Mouse (Mus musculus): ENCODE data around the gene Rimkla. TPM values are rescaled to one million over a fixed set of nuclear protein-coding genes. Genes with fewer than 3 reads are reported as not detected.
"Not testable (repeated sequence)": the region's sequence is repeated elsewhere in the genome, so short reads cannot be mapped to it uniquely, and the experiment has no call there.

Rimkla gene
- 27.2 and 29.0 TPM in 2 replicates for polyA plus RNA-seq (2015; fragmentation: Nextera tagmentation; extraction: Ambion mirVana)

GRCm38 (mm10) chr4:119492291-119492932 is at the start of gene Rimkla:
Gene Rimkla, minus strand, starts transcription at chr4:119492628.
- peak within 1 kb of the TSS; percentile 60 for H3K4me3 ChIP-seq (ENCODE audit: low read depth, low read length)
- H3K27me3 ChIP-seq (ENCODE audit: control insufficient read depth, insufficient read depth, low read depth, low read length), result no peaks in the 10 kb centered on the region; the same call in 1 of the 2 replicates
- peak within 1 kb of the TSS; percentile 69 for H3K4me2 ChIP-seq (ENCODE audit: low read length)
- peak; percentile 93 for ATAC-seq
- no peaks in the 10 kb centered on the region for H3K36me3 ChIP-seq (ENCODE audit: control insufficient read depth, insufficient read depth, low read length)
- WGBS, result under 1% methylated on average over 59 of the region's 77 CpGs
- H3K9me3 ChIP-seq (replicated peaks; ENCODE audit: control insufficient read depth, low read length, poor library complexity, severe bottlenecking), result no peaks in the 10 kb centered on the region; the same call in 1 of the 2 replicates
- peak within 1 kb of the TSS; percentile 69 for H3K9ac ChIP-seq (ENCODE audit: low read depth, low read length)
- peak within 1 kb of the TSS; percentile 83 for H3K27ac ChIP-seq (ENCODE audit: low read length)
- peaks cover 12% of the 10 kb centered on the region for H3K4me1 ChIP-seq (ENCODE audit: control insufficient read depth, insufficient read depth, low read length)

GRCm38 (mm10) chr4:119540533-119540890 is 48.1 kb upstream of the Rimkla start:
- Histone ChIP-seq H3K4me3 (ENCODE audit: low read depth, low read length) (peak overlapping the region; percentile 98), H3K27ac (ENCODE audit: low read length) (peak overlapping the region; percentile 98; the same call in 1 of the 2 replicates), H3K36me3 (ENCODE audit: control insufficient read depth, insufficient read depth, low read length) (no peaks in the 10 kb centered on the region), H3K9me3 (replicated peaks; ENCODE audit: control insufficient read depth, low read length, poor library complexity, severe bottlenecking) (no peaks in the 10 kb centered on the region), H3K27me3 (ENCODE audit: control insufficient read depth, insufficient read depth, low read depth, low read length) (no peaks in the 10 kb centered on the region), H3K9ac (ENCODE audit: low read depth, low read length) (peak overlapping the region; percentile 87), H3K4me1 (ENCODE audit: control insufficient read depth, insufficient read depth, low read length) (peaks cover 19% of the 10 kb centered on the region), H3K4me2 (ENCODE audit: low read length) (peak overlapping the region; percentile 74)
- WGBS, result 5% methylated on average over 10 of the region's 10 CpGs
- no peak for ATAC-seq

- Histone ChIP-seq H3K4me3 (ENCODE audit: low read depth, low read length) (peak overlapping the region; percentile 98), H3K4me2 (ENCODE audit: low read length) (peak overlapping the region; percentile 74), H3K27ac (ENCODE audit: low read length) (peak overlapping the region; percentile 98), H3K9me3 (replicated peaks; ENCODE audit: control insufficient read depth, low read length, poor library complexity, severe bottlenecking) (no peaks in the 10 kb centered on the region), H3K27me3 (ENCODE audit: control insufficient read depth, insufficient read depth, low read depth, low read length) (no peaks in the 10 kb centered on the region), H3K4me1 (ENCODE audit: control insufficient read depth, insufficient read depth, low read length) (peaks cover 19% of the 10 kb centered on the region), H3K9ac (ENCODE audit: low read depth, low read length) (peak overlapping the region; percentile 87), H3K36me3 (ENCODE audit: control insufficient read depth, insufficient read depth, low read length) (no peaks in the 10 kb centered on the region)
- peak; percentile 43 for ATAC-seq
- 0% methylated on average over 60 of the region's 76 CpGs for WGBS
Measured at GRCm38 (mm10) chr4:119539836-119540532, 47.6 kb upstream of the Rimkla start.

- peak; percentile 96 for ATAC-seq
- peak within 1 kb of the TSS; percentile 98 for H3K27ac ChIP-seq (ENCODE audit: low read length)
- peak within 1 kb of the TSS; percentile 98 for H3K4me3 ChIP-seq (ENCODE audit: low read depth, low read length)
- peak within 1 kb of the TSS; percentile 87 for H3K9ac ChIP-seq (ENCODE audit: low read depth, low read length)
- peaks cover 19% of the 10 kb centered on the region for H3K4me1 ChIP-seq (ENCODE audit: control insufficient read depth, insufficient read depth, low read length)
- WGBS, result 1% methylated on average over 75 of the region's 85 CpGs
- H3K27me3 ChIP-seq (ENCODE audit: control insufficient read depth, insufficient read depth, low read depth, low read length), result no peaks in the 10 kb centered on the region
- no peaks in the 10 kb centered on the region for H3K9me3 ChIP-seq (replicated peaks; ENCODE audit: control insufficient read depth, low read length, poor library complexity, severe bottlenecking)
- H3K36me3 ChIP-seq (ENCODE audit: control insufficient read depth, insufficient read depth, low read length), result no peaks in the 10 kb centered on the region
- H3K4me2 ChIP-seq (ENCODE audit: low read length), result peak within 1 kb of the TSS; percentile 74
Measured at GRCm38 (mm10) chr4:119539031-119539824, 46.8 kb upstream of the Rimkla start, which contains the start of gene Frg2f1. Gene Frg2f1, minus strand, starts transcription at chr4:119539529.

- no peaks in the 10 kb centered on the region for H3K27me3 ChIP-seq (ENCODE audit: control insufficient read depth, insufficient read depth, low read depth, low read length)
- ATAC-seq, result no peak
Measured at GRCm38 (mm10) chr4:119537436-119537835, 45.0 kb upstream of the Rimkla start.

GRCm38 (mm10) chr4:119536615-119537014 is 44.2 kb upstream of the Rimkla start, which contains the start of gene Foxj3:
Gene Foxj3, plus strand, starts transcription at chr4:119537004.
- H3K27me3 ChIP-seq (ENCODE audit: control insufficient read depth, insufficient read depth, low read depth, low read length); ATAC-seq; H3K36me3 ChIP-seq (ENCODE audit: control insufficient read depth, insufficient read depth, low read length); H3K4me2 ChIP-seq (ENCODE audit: low read length); H3K27ac ChIP-seq (ENCODE audit: low read length); H3K9ac ChIP-seq (ENCODE audit: low read depth, low read length); H3K9me3 ChIP-seq (replicated peaks; ENCODE audit: control insufficient read depth, low read length, poor library complexity, severe bottlenecking); H3K4me3 ChIP-seq (ENCODE audit: low read depth, low read length): not testable (repeated sequence)
- peaks cover 18% of the 10 kb centered on the region for H3K4me1 ChIP-seq (ENCODE audit: control insufficient read depth, insufficient read depth, low read length)
- WGBS, result 88% methylated on average over 4 of the region's 4 CpGs

More at GRCm38 (mm10) chr4:119537436-119537835, 45.0 kb upstream of the Rimkla start:
- WGBS, result 77% methylated on average over 4 of the region's 4 CpGs
- H3K27ac ChIP-seq (ENCODE audit: low read length), result no peak overlapping the region
- H3K4me3 ChIP-seq (ENCODE audit: low read depth, low read length), result no peak overlapping the region
- peaks cover 19% of the 10 kb centered on the region for H3K4me1 ChIP-seq (ENCODE audit: control insufficient read depth, insufficient read depth, low read length)
- H3K9ac ChIP-seq (ENCODE audit: low read depth, low read length), result no peak overlapping the region
- no peaks in the 10 kb centered on the region for H3K9me3 ChIP-seq (replicated peaks; ENCODE audit: control insufficient read depth, low read length, poor library complexity, severe bottlenecking)
- H3K4me2 ChIP-seq (ENCODE audit: low read length), result no peak overlapping the region
- no peaks in the 10 kb centered on the region for H3K36me3 ChIP-seq (ENCODE audit: control insufficient read depth, insufficient read depth, low read length)

- WGBS, result 66% methylated on average over 4 of the region's 4 CpGs
Measured at GRCm38 (mm10) chr4:119535103-119535502, 42.7 kb upstream of the Rimkla start.

GRCm38 (mm10) chr4:119531813-119532212 is 39.4 kb upstream of the Rimkla start:
- Histone ChIP-seq H3K9me3 (replicated peaks; ENCODE audit: control insufficient read depth, low read length, poor library complexity, severe bottlenecking) (no peaks in the 10 kb centered on the region), H3K27ac (ENCODE audit: low read length) (no peak overlapping the region), H3K36me3 (ENCODE audit: control insufficient read depth, insufficient read depth, low read length) (no peaks in the 10 kb centered on the region), H3K27me3 (ENCODE audit: control insufficient read depth, insufficient read depth, low read depth, low read length) (no peaks in the 10 kb centered on the region), H3K4me2 (ENCODE audit: low read length) (no peak overlapping the region), H3K4me1 (ENCODE audit: control insufficient read depth, insufficient read depth, low read length) (no peaks in the 10 kb centered on the region), H3K4me3 (ENCODE audit: low read depth, low read length) (no peak overlapping the region), H3K9ac (ENCODE audit: low read depth, low read length) (no peak overlapping the region)
- 68% methylated on average over 2 of the region's 2 CpGs for WGBS
- no peak for ATAC-seq

More at GRCm38 (mm10) chr4:119535103-119535502, 42.7 kb upstream of the Rimkla start:
- H3K4me2 ChIP-seq (ENCODE audit: low read length), result no peak overlapping the region
- no peaks in the 10 kb centered on the region for H3K36me3 ChIP-seq (ENCODE audit: control insufficient read depth, insufficient read depth, low read length)
- peaks cover 5% of the 10 kb centered on the region for H3K4me1 ChIP-seq (ENCODE audit: control insufficient read depth, insufficient read depth, low read length)
- H3K27ac ChIP-seq (ENCODE audit: low read length), result no peak overlapping the region
- no peak for ATAC-seq
- H3K9me3 ChIP-seq (replicated peaks; ENCODE audit: control insufficient read depth, low read length, poor library complexity, severe bottlenecking), result no peaks in the 10 kb centered on the region
- no peaks in the 10 kb centered on the region for H3K27me3 ChIP-seq (ENCODE audit: control insufficient read depth, insufficient read depth, low read depth, low read length)
- no peak overlapping the region for H3K4me3 ChIP-seq (ENCODE audit: low read depth, low read length)
- H3K9ac ChIP-seq (ENCODE audit: low read depth, low read length), result no peak overlapping the region
